Mouse (Mus musculus): Measurements from ENCODE around the gene Ehbp1.
A peak's percentile ranks its signal among the peaks of the same experiment; 100 is the strongest.

Ehbp1 gene

GRCm38 (mm10) chr11:22342242-22343207, at the start of gene Ehbp1:
Gene Ehbp1, minus strand, starts transcription at chr11:22342292.
- DNase-seq (ENCODE audit: low read depth) = no peak

- peak; percentile 95 for DNase-seq (ENCODE audit: low read depth)
Observed at GRCm38 (mm10) chr11:22387472-22388098, 45.5 kb upstream of the Ehbp1 start.

- no peak for DNase-seq (ENCODE audit: low read depth)
Observed at GRCm38 (mm10) chr11:22383532-22383931, 41.4 kb upstream of the Ehbp1 start.

GRCm38 (mm10) chr11:22374811-22375210, 32.7 kb upstream of the Ehbp1 start:
- no peak for DNase-seq (ENCODE audit: low read depth)

- no peak for DNase-seq (ENCODE audit: low read depth)
Observed at GRCm38 (mm10) chr11:22373290-22373674, 31.2 kb upstream of the Ehbp1 start.

- DNase-seq (ENCODE audit: low read depth) = no peak
Observed at GRCm38 (mm10) chr11:22372609-22373289, 30.7 kb upstream of the Ehbp1 start.

- DNase-seq (ENCODE audit: low read depth) = peak; percentile 79
Observed at GRCm38 (mm10) chr11:22369841-22370240, 27.7 kb upstream of the Ehbp1 start.

GRCm38 (mm10) chr11:22368621-22369020, 26.5 kb upstream of the Ehbp1 start:
- no peak for DNase-seq (ENCODE audit: low read depth)

GRCm38 (mm10) chr11:22366486-22366885, 24.4 kb upstream of the Ehbp1 start:
- DNase-seq (ENCODE audit: low read depth) = no peak

- DNase-seq (ENCODE audit: low read depth) = no peak
Observed at GRCm38 (mm10) chr11:22353962-22354621, 12.0 kb upstream of the Ehbp1 start.

- no peak for DNase-seq (ENCODE audit: low read depth)
Observed at GRCm38 (mm10) chr11:22349945-22350344, 7.9 kb upstream of the Ehbp1 start.

- DNase-seq (ENCODE audit: low read depth) = no peak
Observed at GRCm38 (mm10) chr11:22348536-22348910, 6.4 kb upstream of the Ehbp1 start.

- DNase-seq (ENCODE audit: low read depth) = no peak
Observed at GRCm38 (mm10) chr11:22347651-22348535, 5.8 kb upstream of the Ehbp1 start.

GRCm38 (mm10) chr11:22327302-22327910, 14.7 kb downstream of the Ehbp1 start:
- DNase-seq (ENCODE audit: low read depth) = no peak

GRCm38 (mm10) chr11:22317824-22318411, 24.2 kb downstream of the Ehbp1 start:
- DNase-seq (ENCODE audit: low read depth) = peak; percentile 62

GRCm38 (mm10) chr11:22315801-22316200, 26.3 kb downstream of the Ehbp1 start:
- DNase-seq (ENCODE audit: low read depth) = no peak

GRCm38 (mm10) chr11:22301164-22301563, 40.9 kb downstream of the Ehbp1 start:
- DNase-seq (ENCODE audit: low read depth) = no peak

- no peak for DNase-seq (ENCODE audit: low read depth)
Observed at GRCm38 (mm10) chr11:22289164-22289563, 52.9 kb downstream of the Ehbp1 start.

- DNase-seq (ENCODE audit: low read depth) = peak; percentile 40
Observed at GRCm38 (mm10) chr11:22287513-22287900, 54.6 kb downstream of the Ehbp1 start.

- DNase-seq (ENCODE audit: low read depth) = peak; percentile 97
Observed at GRCm38 (mm10) chr11:22286885-22287512, 55.1 kb downstream of the Ehbp1 start.
